Mouse (Mus musculus): ENCODE results near the gene Taf6l.
A peak's percentile ranks its signal among the peaks of the same experiment; 100 is the strongest.
"Not testable (repeated sequence)": the region's sequence is repeated elsewhere in the genome, so short reads cannot be mapped to it uniquely, and the experiment has no call there.

Gene Taf6l

DNA sequence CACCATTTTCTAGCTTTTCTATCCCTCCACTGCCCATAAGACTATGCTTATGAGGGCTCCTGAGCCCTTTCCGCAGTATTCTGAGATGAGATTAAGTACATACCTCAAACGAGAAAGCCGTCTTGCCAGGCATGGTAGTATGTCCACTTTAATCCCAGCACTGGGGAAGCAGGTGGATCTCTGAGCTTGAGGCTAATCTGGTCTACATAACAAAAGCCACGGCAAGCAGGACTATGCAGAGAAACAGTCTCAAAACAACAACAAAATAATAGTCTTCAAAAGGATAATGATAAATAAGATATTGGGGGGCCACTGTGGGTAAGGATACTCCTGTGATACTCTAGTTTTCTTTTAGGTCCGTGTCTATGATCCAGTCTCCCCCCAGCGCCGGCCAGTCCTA, 47.3 kb downstream of the Taf6l start:
- DNase-seq (ENCODE audit: low spot score in 2 of 2) = no peak

DNA sequence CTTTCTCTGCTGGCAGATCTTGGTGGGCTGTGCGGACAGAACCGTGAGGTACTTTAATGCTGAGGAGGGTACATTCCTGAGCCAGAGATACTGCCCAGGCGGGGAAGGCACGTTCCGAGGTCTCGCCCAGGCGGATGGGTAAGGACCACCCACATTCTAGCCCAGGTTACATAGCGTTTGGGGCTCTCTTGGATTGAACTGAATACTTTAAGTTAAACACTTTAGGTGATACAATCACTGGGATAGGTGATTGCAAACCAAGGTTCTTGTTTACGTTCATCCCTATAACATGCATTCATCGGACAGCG, 50.1 kb downstream of the Taf6l start:
- no peak for DNase-seq (ENCODE audit: low spot score in 2 of 2)

- DNase-seq (ENCODE audit: low spot score in 2 of 2) = peak; percentile 88 to 96
These were observed 50.6 kb downstream of the Taf6l start, which contains the start of gene Wdr74 for GRCm38 (mm10) chr19:8735389-8736159. TSS of gene Wdr74 (plus strand) at chr19:8735827.

GRCm38 (mm10) chr19:8734334-8734733, 51.9 kb downstream of the Taf6l start:
- no peak for DNase-seq (ENCODE audit: low spot score in 2 of 2)

DNA sequence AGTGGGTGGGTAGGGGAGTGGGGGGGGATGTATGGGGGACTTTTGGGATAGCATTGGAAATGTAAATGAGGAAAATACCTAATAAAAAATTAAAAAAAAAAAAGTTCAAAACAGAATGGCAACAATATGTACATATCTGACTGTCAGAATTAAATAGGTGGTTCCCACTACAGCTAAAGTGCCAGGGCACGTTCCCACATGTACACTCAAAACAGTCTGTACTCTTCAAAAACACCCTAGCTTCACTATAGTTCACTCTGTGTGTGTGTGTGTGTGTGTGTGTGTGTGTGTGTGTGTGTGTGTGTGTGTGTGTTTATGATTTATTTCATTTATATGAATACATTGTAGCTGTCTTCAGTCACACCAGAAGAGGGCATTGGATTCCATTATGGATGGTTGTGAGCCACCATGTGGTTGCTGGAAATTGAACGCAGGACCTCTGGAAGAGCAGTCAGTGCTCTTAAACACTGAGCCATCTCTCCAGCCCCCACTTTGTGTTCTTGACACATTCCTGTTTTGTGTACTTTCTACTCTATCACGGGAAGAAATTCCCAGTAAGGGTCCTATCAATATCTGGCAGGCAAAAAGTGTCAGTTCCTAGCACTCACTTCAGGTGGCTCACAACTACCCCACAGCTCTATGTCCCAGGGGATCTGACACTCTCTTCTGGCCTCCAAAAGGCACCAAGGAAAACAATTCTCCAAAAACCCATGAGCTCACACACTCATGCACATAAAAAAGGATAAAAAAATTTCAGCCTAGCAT, 57.7 kb downstream of the Taf6l start:
- not testable (repeated sequence) for DNase-seq (ENCODE audit: low spot score in 2 of 2)

GRCm38 (mm10) chr19:8727495-8728114, 58.6 kb downstream of the Taf6l start:
- no peak for DNase-seq (ENCODE audit: low spot score in 2 of 2)

GRCm38 (mm10) chr19:8726609-8727390, 59.4 kb downstream of the Taf6l start:
- DNase-seq (ENCODE audit: low spot score in 2 of 2) = no peak

DNA sequence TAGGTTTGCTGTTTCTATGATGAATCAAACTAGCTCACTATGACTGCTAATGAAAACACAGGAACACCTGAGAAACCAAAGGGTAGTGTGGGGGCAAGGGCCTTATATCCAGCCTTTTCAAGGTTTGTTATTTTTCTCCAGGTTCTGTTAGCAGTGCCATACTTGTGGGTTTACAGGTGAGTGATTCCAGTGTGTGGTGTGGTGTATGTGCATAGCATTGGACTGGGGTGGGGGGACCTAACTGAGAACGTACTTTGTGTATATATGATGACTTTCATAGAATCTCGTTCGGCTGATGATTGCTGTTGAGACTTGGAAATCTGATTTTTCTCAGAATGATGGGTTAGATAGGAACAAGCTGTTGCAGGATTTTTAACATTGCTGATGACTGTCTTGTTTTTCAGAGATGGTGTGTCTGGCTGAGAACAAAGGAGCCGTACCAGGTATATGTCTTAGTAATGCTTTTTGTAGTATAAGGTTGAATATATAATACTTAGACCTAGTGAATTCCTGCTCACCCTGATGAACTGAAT, 61.1 kb downstream of the Taf6l start:
- DNase-seq (ENCODE audit: low spot score in 2 of 2) = no peak

Data from frontal cortex, postnatal 36 days (tissue).